Mouse (Mus musculus) lung, adult 2 months (tissue): ENCODE measurements around the gene R3hdm1.

ENCODE experiments used
- CTCF ChIP-seq: fragments of 200-500 bp; IDR thresholded peaks from 2 replicates; pipeline ENCODE4 v1.5.1; 2011; ENCODE audit warnings: mild to moderate bottlenecking, low read length, control low read depth; ENCODE audit not compliant: insufficient read depth
- POLR2A ChIP-seq: fragments of 200-500 bp; IDR thresholded peaks from 2 replicates; pipeline ENCODE4 v1.6.1; 2011; ENCODE audit warnings: low read depth, mild to moderate bottlenecking, control low read depth, low read length, borderline replicate concordance; ENCODE audit errors: extremely low read depth

DNA sequence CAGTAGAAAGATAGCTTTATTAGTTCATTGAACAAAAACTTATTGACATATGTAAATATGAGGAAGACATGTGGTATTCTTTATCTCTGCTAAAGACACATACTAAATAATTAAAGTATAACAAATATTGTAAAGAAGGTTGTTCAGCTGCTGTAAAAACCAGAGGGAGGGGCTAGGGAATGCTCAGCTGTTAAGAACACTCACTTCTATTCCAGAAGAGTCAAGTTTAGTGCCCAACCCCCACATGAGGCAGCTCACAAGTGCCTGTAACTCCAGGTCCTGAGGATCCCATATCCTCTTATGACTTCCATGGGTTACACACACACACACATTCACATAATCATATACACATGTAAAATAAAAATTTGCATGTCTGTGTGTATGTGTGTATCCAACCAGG, 67.0 kb downstream of the R3hdm1 start:
- TF ChIP-seq CTCF (no peak), POLR2A (no peak)
